Mouse (Mus musculus): ENCODE measurements around the gene Tmem87b. TPM values are rescaled to one million over a fixed set of nuclear protein-coding genes. Genes with fewer than 3 reads are reported as not detected.

Gene Tmem87b
- total and polyA plus RNA-seq, 2 experiments from 2014 or later: 34.3 to 40.7 TPM

DNA sequence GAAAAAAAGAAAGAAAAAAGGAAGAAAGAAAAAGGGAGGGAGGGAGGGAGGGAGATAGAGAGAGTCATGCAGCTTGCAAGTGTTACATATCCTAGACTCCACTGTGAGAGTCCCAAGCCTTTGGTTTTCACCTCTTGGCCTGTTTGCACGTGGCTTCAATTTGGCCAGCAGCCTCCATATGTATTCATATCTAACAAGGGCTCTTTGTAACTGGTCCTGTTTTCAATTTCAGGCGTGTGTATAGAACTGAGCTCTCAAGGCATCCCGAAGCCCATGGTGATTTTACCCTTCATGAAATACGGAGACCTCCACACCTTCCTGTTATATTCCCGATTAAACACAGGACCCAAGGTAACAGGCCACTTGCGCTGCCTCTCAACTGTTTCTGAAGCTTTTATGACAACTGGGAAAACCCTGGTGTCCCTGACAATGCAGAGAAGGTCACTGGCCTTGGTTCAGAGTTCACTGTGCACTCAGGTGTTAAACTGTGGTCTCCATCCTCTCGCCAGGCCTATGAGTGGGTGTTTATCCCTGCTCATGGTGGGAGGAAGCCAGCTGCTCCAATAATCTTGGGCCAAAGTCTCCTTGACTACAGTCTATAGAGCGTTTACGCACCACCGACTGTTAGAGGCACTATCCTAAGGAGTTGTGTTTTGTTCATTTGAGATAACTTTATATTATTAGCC lies 34.1 kb upstream of the Tmem87b start:
- WGBS: 83% methylated on average over 10 of the region's 10 CpGs
- no peak for ATAC-seq
- no peaks in the 10 kb centered on the region for H3K27me3 ChIP-seq (ENCODE audit: insufficient read depth, low read length)
- TF ChIP-seq CTCF (IDR thresholded peaks at IDR 0.05; ENCODE audit: low read depth): no peak
- no peak for DNase-seq
- no peak overlapping the region for H3K27ac ChIP-seq (ENCODE audit: low read depth, low read length)
- H3K4me2 ChIP-seq (ENCODE audit: low read depth): no peak overlapping the region
- H3K9me3 ChIP-seq (ENCODE audit: low read length): no peaks in the 10 kb centered on the region
- H3K4me1 ChIP-seq (ENCODE audit: insufficient read depth): no peaks in the 10 kb centered on the region
- no peaks in the 10 kb centered on the region for H3K36me3 ChIP-seq (ENCODE audit: insufficient read depth)
- no peak overlapping the region for H3K4me3 ChIP-seq (ENCODE audit: low read depth, low read length)
- no peak overlapping the region for H3K9ac ChIP-seq

DNA sequence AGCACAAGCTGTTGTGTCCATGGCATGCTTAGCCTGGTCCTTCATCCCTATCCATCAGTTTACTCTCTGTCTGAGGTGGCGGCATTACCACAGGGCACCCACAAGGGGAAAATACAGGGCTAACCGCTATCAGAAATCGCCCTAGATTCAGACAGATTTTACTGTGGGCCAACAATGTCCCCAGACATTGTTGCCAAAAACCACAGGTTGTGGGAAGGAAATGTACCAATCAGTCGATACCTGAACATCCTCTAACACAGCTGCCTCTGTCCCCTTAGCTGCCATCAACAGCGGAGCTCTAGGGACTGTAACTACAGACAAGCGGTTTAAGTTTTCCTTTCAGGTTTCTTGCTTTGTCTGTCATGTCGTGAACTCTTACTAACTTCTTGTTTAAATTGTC lies 33.1 kb upstream of the Tmem87b start:
- H3K36me3 ChIP-seq (ENCODE audit: insufficient read depth): no peaks in the 10 kb centered on the region
- no peak overlapping the region for H3K4me2 ChIP-seq (ENCODE audit: low read depth)
- no peak overlapping the region for H3K27ac ChIP-seq (ENCODE audit: low read depth, low read length)
- TF ChIP-seq CTCF (IDR thresholded peaks at IDR 0.05; ENCODE audit: low read depth): no peak
- no peaks in the 10 kb centered on the region for H3K4me1 ChIP-seq (ENCODE audit: insufficient read depth)
- DNase-seq (no peak), ATAC-seq (no peak)
- no peak overlapping the region for H3K9ac ChIP-seq
- H3K27me3 ChIP-seq (ENCODE audit: insufficient read depth, low read length): no peaks in the 10 kb centered on the region
- WGBS: 93% methylated on average over 7 of the region's 7 CpGs
- H3K9me3 ChIP-seq (ENCODE audit: low read length): no peaks in the 10 kb centered on the region
- H3K4me3 ChIP-seq (ENCODE audit: low read depth, low read length): no peak overlapping the region

DNA sequence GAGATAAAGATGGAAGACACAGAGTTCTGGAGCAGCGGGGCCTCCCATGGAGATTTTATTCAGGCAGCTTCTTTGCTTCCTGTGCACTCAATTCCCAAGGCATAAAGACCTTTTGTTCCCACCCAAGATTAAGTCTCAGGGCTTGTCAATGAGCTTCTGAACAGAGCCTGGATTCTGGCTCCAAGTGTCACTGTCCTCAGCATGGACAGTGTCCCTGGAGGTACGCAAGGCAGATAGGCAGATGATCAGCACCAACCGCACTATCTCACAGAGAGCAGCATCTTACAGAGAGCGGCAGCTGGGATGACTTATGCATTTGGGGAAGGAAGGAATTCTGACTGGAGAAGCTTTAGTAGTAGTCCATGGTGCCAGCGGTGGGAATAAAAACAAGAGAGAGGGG lies 31.6 kb upstream of the Tmem87b start:
- no peak for DNase-seq
- no peak overlapping the region for H3K4me3 ChIP-seq (ENCODE audit: low read depth, low read length)
- no peaks in the 10 kb centered on the region for H3K36me3 ChIP-seq (ENCODE audit: insufficient read depth)
- no peak overlapping the region for H3K27ac ChIP-seq (ENCODE audit: low read depth, low read length)
- H3K9ac ChIP-seq: no peak overlapping the region
- 28% methylated on average over 5 of the region's 5 CpGs for WGBS
- no peaks in the 10 kb centered on the region for H3K27me3 ChIP-seq (ENCODE audit: insufficient read depth, low read length)
- no peak overlapping the region for H3K4me2 ChIP-seq (ENCODE audit: low read depth)
- H3K4me1 ChIP-seq (ENCODE audit: insufficient read depth): no peaks in the 10 kb centered on the region
- H3K9me3 ChIP-seq (ENCODE audit: low read length): no peaks in the 10 kb centered on the region
- 0 out of 2 replicates have a peak, but pooled peaks have one; percentile 20 for ATAC-seq
- no peak for TF ChIP-seq CTCF (IDR thresholded peaks at IDR 0.05; ENCODE audit: low read depth)

DNA sequence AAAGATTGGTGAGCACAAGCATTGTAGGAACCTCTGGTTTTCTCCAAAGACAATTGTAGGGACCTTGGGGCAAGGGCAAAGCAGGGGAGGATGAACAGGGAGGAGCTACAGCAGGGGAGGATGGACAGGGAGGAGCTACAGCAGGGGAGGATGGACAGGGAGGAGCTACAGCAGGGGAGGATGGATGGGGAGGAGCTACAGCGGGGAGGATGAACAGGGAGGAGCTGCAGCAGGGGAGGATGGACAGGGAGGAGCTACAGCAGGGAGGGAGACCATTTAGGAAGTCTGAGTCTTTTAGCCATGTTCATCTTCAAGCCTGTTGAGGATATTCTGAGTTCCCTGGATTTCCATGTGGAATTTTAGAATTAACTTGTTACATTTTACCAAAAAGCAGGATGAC lies 31.1 kb upstream of the Tmem87b start:
- no peaks in the 10 kb centered on the region for H3K9me3 ChIP-seq (ENCODE audit: low read length)
- no peak overlapping the region for H3K27ac ChIP-seq (ENCODE audit: low read depth, low read length)
- H3K36me3 ChIP-seq (ENCODE audit: insufficient read depth): no peaks in the 10 kb centered on the region
- ATAC-seq (no peak), DNase-seq (no peak)
- 62% methylated on average over 1 of the region's 1 CpGs for WGBS
- no peaks in the 10 kb centered on the region for H3K4me1 ChIP-seq (ENCODE audit: insufficient read depth)
- no peaks in the 10 kb centered on the region for H3K27me3 ChIP-seq (ENCODE audit: insufficient read depth, low read length)
- no peak for TF ChIP-seq CTCF (IDR thresholded peaks at IDR 0.05; ENCODE audit: low read depth)
- H3K4me2 ChIP-seq (ENCODE audit: low read depth): no peak overlapping the region
- no peak overlapping the region for H3K4me3 ChIP-seq (ENCODE audit: low read depth, low read length)
- no peak overlapping the region for H3K9ac ChIP-seq

DNA sequence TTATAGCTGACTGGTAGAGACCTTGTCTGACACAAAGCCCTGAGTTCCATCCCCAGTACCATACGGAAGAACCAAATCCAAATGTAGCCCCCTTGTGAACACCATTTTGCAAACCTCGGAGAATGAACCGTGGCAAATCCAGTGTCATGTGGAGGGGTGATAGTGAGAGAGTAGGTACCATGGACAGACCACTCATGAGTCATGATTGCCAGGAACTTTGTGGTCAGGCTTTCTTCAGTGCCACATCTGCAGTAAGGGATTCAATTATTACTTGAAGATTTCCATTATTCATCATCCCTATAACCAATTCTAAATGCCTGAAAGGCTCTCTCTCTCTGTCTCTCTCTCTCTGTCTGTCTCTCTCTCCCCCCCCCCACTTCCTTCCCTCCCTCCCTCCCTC lies 30.1 kb upstream of the Tmem87b start:
- Histone ChIP-seq H3K4me3 (ENCODE audit: low read depth, low read length) (no peak overlapping the region), H3K4me2 (ENCODE audit: low read depth) (no peak overlapping the region), H3K9ac (no peak overlapping the region), H3K4me1 (ENCODE audit: insufficient read depth) (no peaks in the 10 kb centered on the region), H3K27me3 (ENCODE audit: insufficient read depth, low read length) (no peaks in the 10 kb centered on the region), H3K36me3 (ENCODE audit: insufficient read depth) (no peaks in the 10 kb centered on the region), H3K9me3 (ENCODE audit: low read length) (no peaks in the 10 kb centered on the region), H3K27ac (ENCODE audit: low read depth, low read length) (no peak overlapping the region)
- ATAC-seq: no peak
- DNase-seq: no peak
- no peak for TF ChIP-seq CTCF (IDR thresholded peaks at IDR 0.05; ENCODE audit: low read depth)
- 92% methylated on average over 3 of the region's 3 CpGs for WGBS

DNA sequence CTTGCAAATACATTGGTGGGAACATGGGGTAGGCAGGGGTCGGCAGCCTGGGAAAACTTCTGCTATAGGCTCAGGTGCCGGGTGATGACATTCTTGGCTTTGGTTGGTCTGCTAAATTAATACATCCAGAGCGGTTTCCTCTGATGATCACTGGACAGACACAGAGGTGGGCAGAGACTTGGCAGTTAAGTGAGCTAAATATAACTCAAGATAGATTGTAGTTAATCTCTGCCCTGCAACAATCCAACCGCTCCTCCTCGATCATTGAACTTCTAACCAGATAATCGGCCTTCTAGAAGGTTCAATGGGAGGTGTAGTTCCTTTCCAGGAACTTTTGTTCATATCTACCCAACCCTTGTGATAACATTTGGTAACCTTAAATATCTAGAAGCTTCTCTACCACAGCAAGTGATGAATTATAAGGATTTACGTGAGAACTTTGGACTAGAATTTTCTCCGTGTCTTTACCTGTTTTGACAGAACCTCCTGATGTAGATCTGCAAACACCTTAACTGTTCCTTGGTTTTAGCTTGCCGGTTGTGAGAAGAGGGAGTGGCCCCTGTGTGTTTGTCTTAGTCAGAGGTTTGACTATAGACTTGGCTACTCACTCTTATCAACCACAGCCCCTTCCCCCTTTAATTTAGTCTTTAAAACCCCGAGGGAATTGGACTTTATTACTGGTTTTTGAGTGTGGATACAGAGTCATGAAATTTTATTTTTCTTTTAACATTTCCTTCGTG lies 26.9 kb upstream of the Tmem87b start:
- H3K27ac ChIP-seq (ENCODE audit: low read depth, low read length): no peak overlapping the region
- no peak overlapping the region for H3K4me2 ChIP-seq (ENCODE audit: low read depth)
- H3K4me1 ChIP-seq (ENCODE audit: insufficient read depth): no peaks in the 10 kb centered on the region
- WGBS: 90% methylated on average over 11 of the region's 11 CpGs
- H3K27me3 ChIP-seq (ENCODE audit: insufficient read depth, low read length): no peaks in the 10 kb centered on the region
- ATAC-seq (no peak), DNase-seq (no peak)
- TF ChIP-seq CTCF (IDR thresholded peaks at IDR 0.05; ENCODE audit: low read depth): no peak
- H3K9ac ChIP-seq: no peak overlapping the region
- no peaks in the 10 kb centered on the region for H3K36me3 ChIP-seq (ENCODE audit: insufficient read depth)
- H3K4me3 ChIP-seq (ENCODE audit: low read depth, low read length): no peak overlapping the region
- H3K9me3 ChIP-seq (ENCODE audit: low read length): no peaks in the 10 kb centered on the region

DNA sequence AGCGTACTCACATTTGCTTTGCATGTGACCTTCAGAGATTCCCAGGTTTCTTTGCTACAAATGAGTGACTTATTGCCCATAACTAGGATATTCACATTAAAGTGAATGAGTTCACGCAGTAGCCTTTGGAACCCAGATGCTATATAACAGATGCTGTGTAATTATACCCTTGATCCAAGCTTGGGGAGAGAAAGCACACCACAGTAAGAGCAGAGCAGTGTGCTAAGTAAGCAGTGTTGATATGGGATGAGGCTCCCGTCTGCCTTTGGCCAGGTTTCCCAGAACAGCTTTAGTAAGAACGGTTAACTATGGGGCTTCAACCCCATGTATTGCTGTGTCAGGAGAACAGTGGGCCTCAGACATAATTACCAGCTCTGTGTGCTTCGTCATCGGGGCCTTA lies 24.0 kb upstream of the Tmem87b start:
- Histone ChIP-seq H3K9me3 (ENCODE audit: low read length) (no peaks in the 10 kb centered on the region), H3K4me1 (ENCODE audit: insufficient read depth) (no peaks in the 10 kb centered on the region), H3K4me3 (ENCODE audit: low read depth, low read length) (no peak overlapping the region), H3K9ac (no peak overlapping the region), H3K4me2 (ENCODE audit: low read depth) (no peak overlapping the region), H3K27me3 (ENCODE audit: insufficient read depth, low read length) (no peaks in the 10 kb centered on the region), H3K36me3 (ENCODE audit: insufficient read depth) (no peaks in the 10 kb centered on the region), H3K27ac (ENCODE audit: low read depth, low read length) (no peak overlapping the region)
- ATAC-seq: no peak
- WGBS: 52% methylated on average over 6 of the region's 6 CpGs
- no peak for DNase-seq
- no peak for TF ChIP-seq CTCF (IDR thresholded peaks at IDR 0.05; ENCODE audit: low read depth)
